Mouse (Mus musculus): ENCODE results near the gene Gm5089.

- no peak for TF ChIP-seq POLR2AphosphoS2 (IDR thresholded peaks at IDR 0.05; ENCODE audit: insufficient read length, low read depth)
- no peak for TF ChIP-seq MYOD1 (IDR thresholded peaks at IDR 0.05; ENCODE audit: control insufficient read depth in 1 of 3, insufficient read length in 2 of 3, low read depth in 2 of 3)
- no peak for TF ChIP-seq E2F4 (IDR thresholded peaks at IDR 0.05; ENCODE audit: insufficient read depth)
- TF ChIP-seq POLR2A (IDR thresholded peaks at IDR 0.05; ENCODE audit: insufficient read length, low read depth) = no peak
- TF ChIP-seq MYOG (IDR thresholded peaks at IDR 0.05; ENCODE audit: control insufficient read depth in 1 of 3, insufficient read depth in 1 of 3, insufficient read length in 2 of 3, low read depth in 2 of 3) = no peak
- no peak for TF ChIP-seq USF1 (IDR thresholded peaks at IDR 0.05; ENCODE audit: low read depth)
- no peak for TF ChIP-seq SRF (IDR thresholded peaks at IDR 0.05; ENCODE audit: control insufficient read depth, insufficient read length, low read depth)
- no peak for TF ChIP-seq TCF12 (IDR thresholded peaks at IDR 0.05; ENCODE audit: insufficient read depth, poor library complexity, severe bottlenecking)
- TF ChIP-seq CEBPB (IDR thresholded peaks at IDR 0.05; ENCODE audit: insufficient read depth, poor library complexity, severe bottlenecking) = no peak
- TF ChIP-seq MAX (IDR thresholded peaks at IDR 0.05; ENCODE audit: low read depth) = no peak
- no peak for TF ChIP-seq TCF3 (IDR thresholded peaks at IDR 0.05; ENCODE audit: insufficient read length, low read depth)
Observed at GRCm38 (mm10) chr14:122398676-122399075, 52.2 kb downstream of the Gm5089 start.
